Comparison of ENCODE assay signal across 8 mouse cellular contexts in the genomic region with DNA sequence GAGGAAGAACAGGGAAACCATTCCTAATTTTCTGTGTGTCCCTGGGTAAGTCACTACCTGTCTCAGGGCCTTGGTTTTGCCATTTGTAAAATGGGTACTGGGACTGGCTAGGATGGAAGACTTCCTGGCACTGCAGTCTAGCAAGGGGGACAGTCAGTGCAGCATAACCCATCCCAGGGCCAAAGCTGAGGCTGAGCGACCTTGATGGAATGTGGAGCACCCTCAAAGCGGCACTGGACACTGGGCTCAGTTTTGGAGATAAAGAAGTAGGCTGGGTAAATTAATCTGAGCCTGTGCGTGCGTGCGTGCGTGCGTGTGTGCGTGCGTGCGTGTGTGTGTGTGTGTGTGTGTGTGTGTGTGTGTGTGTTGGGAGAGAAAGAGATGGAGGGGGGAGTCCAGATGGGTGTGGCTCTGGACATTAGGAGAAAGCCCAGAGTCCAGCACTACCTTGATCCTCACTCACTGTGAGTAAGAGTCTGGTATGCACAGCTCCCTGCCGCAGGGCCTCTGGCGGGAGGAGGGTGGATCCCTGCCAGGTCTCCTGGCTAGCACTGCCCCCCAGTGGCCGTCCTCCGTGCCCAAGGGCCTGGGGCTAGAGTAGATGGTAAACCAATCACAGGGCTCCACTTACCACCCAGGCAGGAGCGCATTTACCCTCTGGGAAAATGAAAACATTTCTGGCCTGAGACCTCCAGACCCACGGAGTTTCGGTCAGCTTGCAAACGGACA.
DNase-seq lines count a peak whose midpoint lies in the region; ATAC-seq and TF ChIP-seq lines count a peak whose summit lies in the region.

No protein-coding gene starts in this region.

- no peaks in the 10 kb centered on the region for H3K36me3 ChIP-seq in heart, embryonic 12.5 days
- no peaks in the 10 kb centered on the region for H3K36me3 ChIP-seq in kidney, embryonic 15.5 days
- H3K36me3 ChIP-seq in liver, embryonic 16.5 days (ENCODE audit: control insufficient read depth, insufficient read depth) = no peaks in the 10 kb centered on the region

- ATAC-seq in heart, embryonic 12.5 days (ENCODE audit: insufficient number of reproducible peaks, low FRiP score) = peak; percentile 79
- peak; percentile 92 for ATAC-seq in kidney, embryonic 15.5 days (replicated peaks; ENCODE audit: low FRiP score)
- peak; percentile 68 for ATAC-seq in liver, embryonic 16.5 days (ENCODE audit: low read depth)

- no peak overlapping the region for H3K9ac ChIP-seq in heart, embryonic 12.5 days
- no peak overlapping the region for H3K9ac ChIP-seq in kidney, embryonic 15.5 days
- H3K9ac ChIP-seq in liver, embryonic 16.5 days (ENCODE audit: low read depth, low read length) = no peak overlapping the region

- peaks cover 16% of the 10 kb centered on the region; the same call in 1 of the 2 replicates for H3K27me3 ChIP-seq in heart, embryonic 12.5 days (replicated peaks)
- peaks cover 7% of the 10 kb centered on the region; the same call in 1 of the 2 replicates for H3K27me3 ChIP-seq in kidney, embryonic 15.5 days
- no peaks in the 10 kb centered on the region for H3K27me3 ChIP-seq in liver, embryonic 16.5 days (ENCODE audit: control insufficient read depth, insufficient read depth, low read depth, low read length)

- H3K4me2 ChIP-seq in heart, embryonic 12.5 days = no peak overlapping the region
- no peak overlapping the region for H3K4me2 ChIP-seq in kidney, embryonic 15.5 days
- H3K4me2 ChIP-seq in liver, embryonic 16.5 days (ENCODE audit: low read depth, low read length) = no peak overlapping the region

- TF ChIP-seq CTCF in olfactory bulb, adult 2 months (IDR thresholded peaks at IDR 0.05; ENCODE audit: insufficient read depth, low read depth, low read length) = peak; percentile 45; the same call in 1 of the 2 replicates

- no peak overlapping the region for H3K27ac ChIP-seq in heart, embryonic 12.5 days (ENCODE audit: poor library complexity, severe bottlenecking)
- no peak overlapping the region for H3K27ac ChIP-seq in kidney, embryonic 15.5 days
- no peak overlapping the region for H3K27ac ChIP-seq in liver, embryonic 16.5 days (ENCODE audit: low read length)
- H3K27ac ChIP-seq in olfactory bulb, adult 2 months (ENCODE audit: insufficient read depth, low read depth, low read length) = no peak overlapping the region

- 42% methylated on average over 18 of the region's 18 CpGs for WGBS in heart, embryonic 12.5 days
- 49% methylated on average over 18 of the region's 18 CpGs for WGBS in kidney, embryonic 15.5 days
- WGBS in liver, embryonic 16.5 days (ENCODE audit: insufficient replicate concordance) = 38% methylated on average over 18 of the region's 18 CpGs
- WGBS in olfactory bulb, adult 2 months = 62% methylated on average over 18 of the region's 18 CpGs

- H3K9me3 ChIP-seq in heart, embryonic 12.5 days (replicated peaks) = no peaks in the 10 kb centered on the region
- H3K9me3 ChIP-seq in kidney, embryonic 15.5 days (replicated peaks) = no peaks in the 10 kb centered on the region
- no peaks in the 10 kb centered on the region for H3K9me3 ChIP-seq in liver, embryonic 16.5 days (replicated peaks; ENCODE audit: control insufficient read depth, low read length)

- peak; percentile 43 to 61 for DNase-seq in cerebellum, postnatal 14 days
- no peak for DNase-seq in cerebellum, adult 11-12 months
- peak; percentile 50 for DNase-seq in fibroblast of lung, adult 2 months (ENCODE audit: low read depth)
- DNase-seq in thymus, postnatal 25 days = peak; percentile 29

- H3K4me3 ChIP-seq in heart, embryonic 12.5 days = no peak overlapping the region
- H3K4me3 ChIP-seq in kidney, embryonic 15.5 days (replicated peaks) = no peak overlapping the region
- no peak overlapping the region for H3K4me3 ChIP-seq in liver, embryonic 16.5 days (ENCODE audit: low read depth, low read length)
- no peak overlapping the region for H3K4me3 ChIP-seq in olfactory bulb, adult 2 months (ENCODE audit: insufficient read depth, low read depth, low read length)

- no peak for TF ChIP-seq POLR2A in olfactory bulb, adult 2 months (IDR thresholded peaks at IDR 0.05; ENCODE audit: insufficient read depth, low read depth, low read length)

- H3K4me1 ChIP-seq in heart, embryonic 12.5 days (replicated peaks) = peaks cover 5% of the 10 kb centered on the region; the same call in 1 of the 2 replicates
- 0 out of 2 replicates have a peak, but pooled peaks cover 3% of the 10 kb centered on the region for H3K4me1 ChIP-seq in kidney, embryonic 15.5 days
- no peaks in the 10 kb centered on the region for H3K4me1 ChIP-seq in liver, embryonic 16.5 days (ENCODE audit: control insufficient read depth, low read depth, low read length)
- H3K4me1 ChIP-seq in olfactory bulb, adult 2 months (ENCODE audit: control insufficient read depth, insufficient read depth, low read length) = no peaks in the 10 kb centered on the region
